Mouse (Mus musculus) left cerebral cortex, adult 2 months (tissue): ENCODE data around the gene Cmpk2. TPM values are rescaled to one million over a fixed set of nuclear protein-coding genes. Genes with fewer than 3 reads are reported as not detected.
"Not testable (repeated sequence)": the region's sequence is repeated elsewhere in the genome, so short reads cannot be mapped to it uniquely, and the experiment has no call there.

Source experiments
- DNase-seq, 2 experiments: peaks; one replicate each; pipeline ENCODE4 v3.0.0; 2021 to 2022; ENCODE audit warnings: low spot score in 2 of 2, mixed read lengths in 1 of 2; ENCODE audit errors: extremely low spot score in 1 of 2
- H3K27ac ChIP-seq: fragments of 200-600 bp; 2 replicates; pipeline ENCODE4 v1.8.1; 2022
- H3K4me3 ChIP-seq: fragments of 200-600 bp; 2 replicates; pipeline ENCODE4 v1.8.1; 2022
- CTCF ChIP-seq: fragments of 200-600 bp; IDR thresholded peaks from 2 replicates; pipeline ENCODE4 v1.8.1; 2022; ENCODE audit warnings: antibody characterized with exemption, mild to moderate bottlenecking, moderate library complexity
- intact Hi-C: fragments of 180-260 bp; cut with DNase I; formaldehyde crosslinking; loops from one replicate; pipeline ENCODE4 v1.15.1; 2025
- long read RNA-seq, 2 experiments: library from polyadenylated mRNA; stranded (forward); transcript quantifications; one replicate each; pipeline ENCODE4 v2.0.0; 2021; ENCODE audit warnings: borderline mapping rate in 2 of 2
- total RNA-seq, 2 experiments: library from RNA; stranded (reverse); gene quantifications; 2 replicates each; pipeline ENCODE4 v1.2.3; 2021

Cmpk2 gene
- total RNA-seq = 10 to 100 TPM; 19.5 to 21.9 TPM
- long read RNA-seq, experiment 1, transcript Cmpk2-201 (5 exons, 3,200 nt) = major isoform, 29 of 31 reads
- long read RNA-seq, experiment 1, partial matches to known transcripts = 1 of 31 reads
- long read RNA-seq, experiment 1, other reads (novel, unspliced or antisense) = 0 of 31 reads
- long read RNA-seq, experiment 2, transcript Cmpk2-201 (5 exons, 3,200 nt) = major isoform, 16 of 18 reads
- long read RNA-seq, experiment 2, partial matches to known transcripts = 1 of 18 reads
- long read RNA-seq, experiment 2, other reads (novel, unspliced or antisense) = 0 of 18 reads

DNA sequence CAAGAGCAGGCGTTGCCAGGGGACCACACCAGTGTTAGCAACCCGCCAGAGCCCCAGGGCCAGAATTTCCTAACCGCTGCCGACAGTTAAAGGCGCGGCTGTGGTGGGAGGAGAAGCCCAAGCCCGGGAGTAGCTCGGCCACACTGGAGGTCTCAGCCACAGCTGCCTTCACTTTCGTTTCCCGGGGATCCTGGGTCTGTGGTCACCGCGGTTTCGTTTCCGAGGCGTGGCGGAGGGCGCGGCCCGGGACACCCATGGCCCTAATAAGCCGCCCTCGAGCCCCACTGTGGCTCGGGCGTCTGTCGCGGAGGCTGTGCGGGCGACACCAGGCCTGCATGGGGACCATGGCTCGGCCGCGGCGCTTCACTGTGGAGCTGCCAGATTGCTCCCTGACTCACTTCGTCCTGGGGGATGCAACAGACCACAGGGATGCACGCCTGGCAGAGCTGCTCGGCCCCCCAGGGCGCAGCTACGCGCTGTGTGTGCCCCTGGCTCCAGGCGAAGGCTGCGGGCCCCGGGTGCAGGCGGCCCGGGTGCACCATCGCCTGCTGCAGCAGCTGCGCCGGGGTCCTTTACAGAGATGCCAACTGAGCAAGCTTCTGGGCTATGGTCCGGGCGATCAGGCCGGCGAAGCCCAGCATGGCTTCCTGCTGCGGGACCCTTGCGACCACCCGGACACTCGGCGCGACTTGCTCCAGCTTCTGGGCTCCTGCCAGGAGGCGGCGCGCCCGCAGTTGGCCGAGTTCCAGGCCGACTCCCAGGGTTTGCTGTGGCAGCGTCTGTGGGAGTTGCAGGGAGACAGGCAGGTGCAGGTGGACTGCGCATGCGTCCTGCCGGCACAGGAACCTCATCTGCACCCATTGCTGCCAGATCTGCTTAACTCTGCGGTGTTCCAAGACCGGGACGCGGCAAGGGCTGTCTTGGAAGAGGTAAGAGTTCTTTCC lies at the start of gene Cmpk2:
Cmpk2 (plus strand) TSS at position 107 of the 944 bp plus-strand sequence.
- Histone ChIP-seq H3K4me3 (peak within 1 kb of the TSS; percentile 70), H3K27ac (peak within 1 kb of the TSS; percentile 97)
- intact Hi-C loops = loop anchor here (10.0 kb wide), 1 partner anchor 865 kb away; no protein-coding TSS in a partner anchor
- no peak for TF ChIP-seq CTCF
- DNase-seq = peak; percentile 91

DNA sequence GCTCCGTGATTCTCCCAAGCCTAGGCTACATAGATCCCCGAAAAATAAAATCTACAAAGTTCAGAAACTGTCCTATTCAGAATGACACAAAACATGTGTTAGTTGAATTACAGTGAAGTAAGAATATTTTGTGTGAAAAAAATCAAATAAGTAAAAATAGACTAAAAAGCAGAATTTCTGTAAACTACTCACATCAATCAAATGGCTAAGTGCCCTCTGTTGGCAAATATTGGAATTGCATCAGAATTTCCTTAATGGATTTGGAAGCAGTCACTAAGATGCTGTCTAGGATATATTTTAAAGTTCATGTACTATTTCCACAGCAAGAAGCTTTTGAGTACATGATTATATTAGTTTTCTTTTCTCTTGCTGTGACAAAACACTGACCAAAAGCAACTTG lies 44.2 kb upstream of the Cmpk2 start:
- intact Hi-C loops = no loop called here

DNA sequence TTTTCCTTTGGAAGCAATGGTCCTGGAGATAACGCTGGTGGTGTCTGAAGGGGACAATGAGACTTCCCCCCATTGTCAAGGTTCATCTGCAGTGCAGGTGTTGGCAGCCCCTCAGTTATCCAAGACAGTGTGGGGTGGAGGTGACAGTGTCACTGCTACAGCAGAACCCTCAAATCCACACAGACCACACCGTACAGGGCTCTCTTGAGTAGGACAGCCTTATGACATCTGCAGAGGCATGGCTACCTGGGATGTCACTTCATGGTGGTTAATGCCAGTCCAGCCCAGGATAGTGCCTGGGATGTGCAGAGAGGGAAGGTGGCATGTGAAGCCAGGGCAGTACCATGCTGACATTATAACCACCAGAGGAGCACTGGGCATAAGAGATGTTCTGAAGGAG lies 40.2 kb upstream of the Cmpk2 start:
- H3K27ac ChIP-seq, intact Hi-C loops, DNase-seq, H3K4me3 ChIP-seq: not testable (repeated sequence)

More for the DNA sequence above, 44.2 kb upstream of the Cmpk2 start:
- Histone ChIP-seq H3K27ac (no peak overlapping the region), H3K4me3 (no peak overlapping the region)
- peak; percentile 78 for TF ChIP-seq CTCF
- DNase-seq = no peak

DNA sequence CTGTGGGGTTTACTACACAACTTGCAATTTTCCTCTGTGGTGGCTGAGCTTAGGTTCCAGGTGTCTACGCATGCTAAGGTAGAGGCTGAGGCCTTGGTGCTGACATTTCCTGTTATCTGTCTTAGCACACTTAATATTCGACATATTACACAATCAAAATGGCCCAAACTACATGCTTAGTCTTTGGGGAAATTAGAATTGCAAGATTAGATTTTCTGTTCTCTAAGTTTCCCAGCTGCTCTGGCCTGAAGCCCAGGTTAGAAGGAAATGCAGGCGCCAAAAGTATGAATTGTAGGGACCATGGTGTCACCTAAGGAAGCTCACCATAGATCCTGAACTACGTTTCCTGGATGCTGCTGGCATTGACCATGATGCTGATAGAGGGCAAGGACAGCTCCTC lies 32.7 kb upstream of the Cmpk2 start:
- intact Hi-C loops = no loop called here
- DNase-seq = no peak
- Histone ChIP-seq H3K27ac (no peak overlapping the region), H3K4me3 (no peak overlapping the region)
- TF ChIP-seq CTCF = no peak

DNA sequence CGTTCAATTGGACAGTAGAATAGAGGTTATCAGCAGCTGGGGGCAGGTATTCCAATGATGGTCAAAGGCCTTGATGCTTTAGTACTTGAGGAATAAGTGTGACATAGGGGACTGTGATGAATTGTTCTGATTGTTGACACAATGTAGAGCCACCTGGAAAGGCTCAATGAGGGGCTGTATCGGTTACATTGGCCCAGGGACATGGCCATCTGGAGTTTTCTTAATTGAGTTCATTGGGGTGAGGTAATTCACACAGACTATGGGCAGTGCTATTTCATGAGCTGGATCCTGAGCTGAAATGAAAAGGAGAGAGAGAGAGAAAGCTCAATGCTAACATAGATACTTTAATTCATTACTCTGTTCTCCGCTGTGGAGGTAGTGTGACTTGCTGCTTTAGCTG lies 31.1 kb upstream of the Cmpk2 start:
- no peak overlapping the region for H3K4me3 ChIP-seq
- H3K27ac ChIP-seq = no peak overlapping the region
- intact Hi-C loops = no loop called here
- no peak for DNase-seq
- TF ChIP-seq CTCF = no peak

DNA sequence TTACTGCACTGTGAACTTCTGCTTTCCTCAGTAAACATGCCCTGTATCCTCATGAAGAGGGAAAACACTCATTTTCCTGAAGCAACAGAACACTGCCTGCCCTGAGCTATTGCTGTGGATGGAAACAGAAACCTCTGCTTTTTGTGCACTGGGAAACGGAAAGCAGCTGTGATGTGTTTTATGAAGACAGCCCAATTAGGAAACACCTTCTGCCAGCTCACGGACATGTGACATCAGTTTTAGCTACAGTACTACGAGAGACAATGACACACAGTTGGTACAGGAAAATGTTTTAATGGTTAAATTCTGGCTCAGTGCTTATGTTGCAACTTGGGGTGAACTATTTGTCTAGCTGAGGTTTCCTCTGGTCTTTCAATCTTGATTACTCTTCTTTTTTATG lies 29.6 kb upstream of the Cmpk2 start:
- DNase-seq = no peak
- H3K4me3 ChIP-seq = no peak overlapping the region
- TF ChIP-seq CTCF = no peak
- H3K27ac ChIP-seq = no peak overlapping the region
- intact Hi-C loops = no loop called here

DNA sequence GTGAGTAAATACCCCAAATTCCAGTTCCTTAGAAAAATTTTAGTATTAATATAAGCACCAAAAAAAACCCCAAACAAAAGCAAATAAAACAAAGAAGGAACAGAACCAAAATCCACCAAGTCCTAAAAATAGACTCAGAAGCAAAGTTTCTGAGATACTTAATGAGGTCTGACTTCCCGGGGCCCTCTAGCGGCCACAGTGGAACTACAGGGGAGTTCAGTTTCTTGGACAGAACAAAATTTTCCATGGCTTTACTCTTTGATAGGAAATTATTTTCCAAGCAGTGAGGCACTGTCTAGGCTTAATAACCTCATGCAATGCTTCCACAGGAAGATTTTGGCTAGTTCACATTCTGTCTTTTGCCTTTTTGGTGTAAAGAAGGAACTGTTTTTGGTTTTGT lies 24.9 kb upstream of the Cmpk2 start:
- no peak overlapping the region for H3K4me3 ChIP-seq
- intact Hi-C loops = no loop called here

DNA sequence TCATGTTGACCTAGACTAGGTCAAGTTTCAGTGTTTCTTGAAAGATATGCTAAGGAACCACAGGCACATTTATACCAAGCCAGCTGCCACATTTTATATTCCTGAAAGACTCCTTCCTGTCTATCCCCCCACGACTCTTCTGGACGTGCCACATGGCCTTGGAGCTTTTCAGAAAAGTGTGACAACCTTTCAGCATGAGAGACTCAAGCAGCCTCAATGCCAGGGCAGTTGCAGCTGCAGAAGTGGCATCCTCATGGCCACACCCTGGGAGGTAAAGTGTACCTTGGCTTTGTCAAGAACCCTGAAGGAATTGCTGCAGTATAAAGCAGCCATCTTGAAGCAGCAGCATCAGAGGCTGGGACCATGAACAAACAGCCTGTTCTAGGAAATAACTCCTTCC lies 24.5 kb upstream of the Cmpk2 start:
- no peak for TF ChIP-seq CTCF
- H3K27ac ChIP-seq = no peak overlapping the region
- no peak overlapping the region for H3K4me3 ChIP-seq
- no peak for DNase-seq
- intact Hi-C loops = no loop called here

More for the DNA sequence above, 24.9 kb upstream of the Cmpk2 start:
- no peak overlapping the region for H3K27ac ChIP-seq
- peak; percentile 98 for TF ChIP-seq CTCF
- DNase-seq = peak; percentile 69 to 77

DNA sequence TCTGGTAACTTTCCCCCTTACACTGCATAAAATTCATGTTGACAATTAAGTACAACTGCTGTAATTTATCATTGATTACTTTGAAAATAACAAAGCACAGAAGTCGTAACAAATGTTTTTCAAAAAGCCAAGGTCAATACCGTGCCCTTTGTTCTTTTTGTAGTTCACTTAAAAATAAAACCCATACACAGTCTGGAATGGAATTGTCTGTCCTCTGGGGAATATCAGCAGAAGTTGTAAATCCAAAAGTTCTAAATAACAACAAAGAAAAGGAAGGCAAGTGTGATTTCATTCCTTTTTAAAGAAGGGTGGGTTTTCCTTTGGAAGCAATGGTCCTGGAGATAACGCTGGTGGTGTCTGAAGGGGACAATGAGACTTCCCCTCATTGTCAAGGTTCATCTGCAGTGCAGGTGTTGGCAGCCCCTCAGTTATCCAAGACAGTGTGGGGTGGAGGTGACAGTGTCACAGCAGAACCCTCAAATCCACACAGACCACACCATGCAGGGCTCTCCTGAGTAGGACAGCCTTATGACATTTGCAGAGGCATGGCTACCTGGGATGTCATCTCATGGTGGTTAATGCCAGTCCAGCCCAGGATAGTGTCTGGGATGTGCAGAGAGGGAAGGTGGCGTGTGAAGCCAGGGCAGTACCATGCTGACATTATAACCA lies 22.5 kb upstream of the Cmpk2 start:
- Histone ChIP-seq H3K27ac (no peak overlapping the region), H3K4me3 (no peak overlapping the region)
- no peak for DNase-seq
- no peak for TF ChIP-seq CTCF
- intact Hi-C loops = no loop called here

DNA sequence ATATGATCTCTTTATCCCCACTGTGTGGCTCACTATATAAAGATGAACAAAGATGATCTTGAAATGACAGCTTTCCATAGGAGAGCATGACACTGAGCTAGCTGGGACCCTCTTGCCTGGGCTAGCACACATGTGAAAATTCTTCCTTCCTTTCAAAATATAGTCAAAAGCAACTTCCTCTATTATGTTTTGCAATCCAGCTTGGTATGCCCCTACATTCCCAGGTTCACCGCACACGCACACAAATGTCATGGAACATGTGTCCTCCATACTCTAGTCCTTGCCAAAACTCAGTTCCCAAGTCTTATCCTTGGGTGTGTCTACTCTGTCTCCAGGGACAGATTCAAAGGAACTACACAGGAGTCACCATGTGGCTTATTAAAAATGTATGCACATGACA lies 19.5 kb upstream of the Cmpk2 start:
- TF ChIP-seq CTCF = no peak
- Histone ChIP-seq H3K4me3 (no peak overlapping the region), H3K27ac (no peak overlapping the region)
- intact Hi-C loops = no loop called here
- no peak for DNase-seq

DNA sequence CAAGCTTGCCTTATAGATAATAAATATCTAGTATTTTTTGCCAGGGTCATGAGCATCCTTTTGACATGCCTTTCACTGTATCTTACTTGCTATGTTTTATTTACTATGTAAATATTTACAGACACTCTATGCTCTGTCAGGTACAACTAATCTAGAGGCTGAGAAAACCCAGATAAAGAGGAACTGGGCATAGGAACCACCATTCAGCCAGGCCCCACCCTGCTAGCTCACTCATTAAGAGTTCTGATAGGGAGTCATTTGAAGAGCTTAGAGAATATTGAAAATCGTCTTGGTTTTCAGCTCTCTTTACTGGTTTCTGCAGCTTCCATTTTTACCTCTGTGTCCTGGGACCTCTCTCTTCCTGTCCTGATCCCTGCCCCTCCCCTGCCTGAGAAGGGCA lies 17.9 kb upstream of the Cmpk2 start:
- no peak overlapping the region for H3K4me3 ChIP-seq
- intact Hi-C loops = no loop called here
- DNase-seq = no peak
- no peak for TF ChIP-seq CTCF
- H3K27ac ChIP-seq = no peak overlapping the region

DNA sequence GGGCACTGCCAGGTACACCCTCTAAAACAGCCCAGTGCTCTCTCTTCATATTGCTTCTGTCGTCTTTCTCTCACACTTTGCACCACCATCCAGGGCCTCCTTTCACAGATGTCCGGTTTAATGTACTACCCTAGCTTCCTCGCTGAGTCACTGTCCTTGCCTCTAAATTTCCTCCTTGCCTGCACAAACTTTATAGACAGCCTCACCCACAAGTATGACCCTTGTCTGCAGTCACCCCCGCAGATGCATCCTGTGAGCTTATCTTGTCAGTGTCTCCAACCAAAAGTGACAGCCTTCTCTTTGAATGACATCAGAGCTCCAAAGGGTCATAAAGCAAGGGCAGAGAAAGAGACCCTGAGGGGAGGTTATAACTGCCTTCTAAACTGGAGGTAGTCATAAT lies 16.1 kb upstream of the Cmpk2 start:
- TF ChIP-seq CTCF = no peak
- no peak for DNase-seq

More for the DNA sequence above, 16.1 kb upstream of the Cmpk2 start:
- Histone ChIP-seq H3K27ac (no peak overlapping the region), H3K4me3 (no peak overlapping the region)
- intact Hi-C loops = no loop called here
